Mouse (Mus musculus): ENCODE measurements around the gene Olfr487.
"Not testable (repeated sequence)": the region's sequence is repeated elsewhere in the genome, so short reads cannot be mapped to it uniquely, and the experiment has no call there.

Gene Olfr487

DNA sequence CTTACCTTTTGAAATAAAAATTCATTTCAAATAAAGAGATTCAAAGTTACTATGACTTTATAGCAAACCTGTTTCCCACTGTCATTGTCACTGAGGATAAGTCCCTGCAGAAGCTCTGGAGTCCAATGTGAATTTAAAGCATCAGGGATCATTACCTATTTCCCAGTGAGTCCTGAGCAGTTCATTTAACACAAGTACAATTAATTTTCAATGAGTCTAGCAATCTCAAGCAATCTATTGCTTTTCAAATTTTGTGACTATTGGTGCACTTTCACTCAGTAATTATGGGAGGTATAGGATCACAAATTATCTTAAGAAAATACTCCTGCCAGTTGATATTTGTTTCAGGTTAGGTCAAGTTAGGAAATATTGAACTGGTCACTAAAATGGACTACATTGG, at the start of gene Olfr487:
TSS of gene Olfr487 (minus strand) at position 101 of the 400 bp plus-strand sequence.
- DNase-seq (ENCODE audit: low read depth, low spot score), result not testable (repeated sequence)

GRCm38 (mm10) chr7:108258247-108258646, 43.8 kb upstream of the Olfr487 start, which contains the start of gene Olfr488:
Olfr488 (minus strand) TSS chr7:108258347.
- no peak for DNase-seq (ENCODE audit: low read depth, low spot score)

DNA sequence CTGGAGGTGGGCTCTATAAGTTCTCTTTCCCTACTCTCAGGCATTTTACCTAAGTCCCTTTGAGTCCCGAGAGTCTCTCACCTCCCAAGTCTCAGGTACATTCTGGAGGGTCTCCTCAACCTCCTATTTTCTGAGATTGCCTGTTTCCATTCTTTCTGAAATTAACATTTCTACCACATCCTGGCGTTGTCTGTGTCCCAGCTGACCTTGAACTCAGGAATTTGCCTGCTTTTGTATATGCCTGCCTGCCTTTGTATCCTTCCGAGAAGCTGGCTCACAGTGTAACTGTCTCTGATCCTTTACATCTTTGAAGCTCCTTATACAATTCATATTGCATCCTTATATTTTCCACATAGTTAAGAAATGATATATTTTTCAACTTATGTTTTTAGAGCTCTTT, 19.1 kb upstream of the Olfr487 start:
- no peak for DNase-seq (ENCODE audit: low read depth, low spot score)

DNA sequence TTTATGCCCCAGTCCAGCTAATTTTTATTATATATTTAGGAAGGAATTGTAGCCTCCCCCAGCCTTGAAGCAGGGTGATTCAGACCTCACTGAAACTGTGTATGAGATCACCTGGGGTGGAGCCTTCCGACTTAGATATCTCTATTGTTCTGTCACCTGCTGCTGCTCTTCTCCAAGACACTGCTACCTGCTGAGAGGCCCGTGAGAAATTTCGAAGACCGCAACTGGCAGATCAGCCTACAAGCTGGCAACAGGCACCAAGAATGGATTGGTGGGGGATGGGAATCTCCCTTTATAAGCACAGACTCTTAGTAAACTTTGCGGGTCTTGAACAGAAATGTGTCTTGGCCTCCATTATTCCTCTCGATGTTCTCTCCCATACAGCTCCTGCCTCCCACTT, 17.5 kb downstream of the Olfr487 start:
- no peak for DNase-seq (ENCODE audit: low read depth, low spot score)

DNA sequence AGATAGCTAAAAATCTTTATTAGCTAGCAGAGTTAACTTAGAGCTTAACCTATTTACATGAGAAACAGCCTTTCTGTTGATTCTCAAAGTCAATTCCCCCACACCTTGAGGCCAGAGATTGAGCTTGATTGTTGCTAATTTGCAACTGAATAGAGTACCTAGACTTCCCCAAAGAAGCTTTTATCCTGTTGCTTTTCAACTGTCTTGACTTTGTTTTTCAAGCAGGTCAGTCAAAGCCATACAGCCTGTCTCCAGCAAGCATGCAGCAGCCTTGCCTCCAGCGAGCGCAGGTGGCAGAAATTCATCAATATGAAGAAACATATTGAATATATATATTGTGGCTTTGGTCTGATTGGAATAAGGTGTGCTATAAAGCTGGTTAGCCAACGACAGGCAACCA, 18.1 kb downstream of the Olfr487 start:
- not testable (repeated sequence) for DNase-seq (ENCODE audit: low read depth, low spot score)

- DNase-seq (ENCODE audit: low read depth, low spot score), result not testable (repeated sequence)
Observed at GRCm38 (mm10) chr7:108192714-108193113, 21.7 kb downstream of the Olfr487 start.

- not testable (repeated sequence) for DNase-seq (ENCODE audit: low read depth, low spot score)
Observed at GRCm38 (mm10) chr7:108191196-108191595, 23.2 kb downstream of the Olfr487 start.

DNA sequence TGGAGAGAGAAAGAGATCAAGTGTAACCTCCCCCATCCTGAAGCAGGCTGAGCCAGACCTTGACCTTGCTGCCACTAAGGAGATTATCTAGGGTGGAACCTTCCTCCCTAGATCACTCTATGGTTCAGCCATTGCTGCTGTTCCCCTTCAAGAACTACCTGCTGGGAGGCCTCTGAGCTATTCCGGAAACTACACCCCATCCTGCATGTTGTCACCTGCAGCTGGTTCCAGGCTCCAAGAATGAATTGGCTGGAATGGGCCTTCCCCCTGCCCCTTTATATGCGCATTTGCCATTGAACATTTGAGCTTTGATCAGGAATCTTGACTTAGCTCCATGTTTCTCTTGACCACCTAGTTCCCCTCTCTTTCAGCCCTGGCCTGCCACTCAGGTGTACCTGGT, 29.2 kb downstream of the Olfr487 start:
- not testable (repeated sequence) for DNase-seq (ENCODE audit: low read depth, low spot score)

DNA sequence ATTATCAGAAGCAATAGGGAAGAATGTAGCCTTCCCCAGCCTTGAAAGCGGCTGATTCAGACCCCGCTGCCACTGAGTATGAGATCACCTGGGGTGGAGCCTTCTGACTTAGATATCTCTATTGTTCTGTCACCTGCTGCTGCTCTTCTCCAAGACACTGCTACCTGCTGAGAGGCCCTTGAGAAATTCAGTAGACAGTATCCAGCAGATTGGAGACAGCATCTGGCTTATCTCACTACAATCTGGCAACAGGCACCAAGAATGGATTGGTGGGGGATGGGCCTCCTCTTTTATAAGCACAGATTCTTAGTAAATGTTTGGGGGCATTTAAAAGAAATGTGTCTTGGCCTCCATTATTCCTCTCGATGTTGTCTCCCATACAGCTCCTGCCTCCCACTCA, 30.0 kb downstream of the Olfr487 start:
- not testable (repeated sequence) for DNase-seq (ENCODE audit: low read depth, low spot score)

GRCm38 (mm10) chr7:108172642-108173041, 41.8 kb downstream of the Olfr487 start, which contains the start of gene Olfr486:
Olfr486 (minus strand) TSS chr7:108172742.
- not testable (repeated sequence) for DNase-seq (ENCODE audit: low read depth, low spot score)

GRCm38 (mm10) chr7:108159771-108160170, 54.7 kb downstream of the Olfr487 start, which contains the start of gene Olfr485:
Olfr485 (minus strand) TSS chr7:108159871.
- no peak for DNase-seq (ENCODE audit: low read depth, low spot score)

All from c-Kit-negative CD71-positive TER-119-positive erythroid progenitor cells, embryonic 14.5 days (primary cell).